Mouse (Mus musculus): ENCODE data around the gene Ap1g2.
A peak's percentile ranks its signal among the peaks of the same experiment; 100 is the strongest.

The Ap1g2 gene

DNA sequence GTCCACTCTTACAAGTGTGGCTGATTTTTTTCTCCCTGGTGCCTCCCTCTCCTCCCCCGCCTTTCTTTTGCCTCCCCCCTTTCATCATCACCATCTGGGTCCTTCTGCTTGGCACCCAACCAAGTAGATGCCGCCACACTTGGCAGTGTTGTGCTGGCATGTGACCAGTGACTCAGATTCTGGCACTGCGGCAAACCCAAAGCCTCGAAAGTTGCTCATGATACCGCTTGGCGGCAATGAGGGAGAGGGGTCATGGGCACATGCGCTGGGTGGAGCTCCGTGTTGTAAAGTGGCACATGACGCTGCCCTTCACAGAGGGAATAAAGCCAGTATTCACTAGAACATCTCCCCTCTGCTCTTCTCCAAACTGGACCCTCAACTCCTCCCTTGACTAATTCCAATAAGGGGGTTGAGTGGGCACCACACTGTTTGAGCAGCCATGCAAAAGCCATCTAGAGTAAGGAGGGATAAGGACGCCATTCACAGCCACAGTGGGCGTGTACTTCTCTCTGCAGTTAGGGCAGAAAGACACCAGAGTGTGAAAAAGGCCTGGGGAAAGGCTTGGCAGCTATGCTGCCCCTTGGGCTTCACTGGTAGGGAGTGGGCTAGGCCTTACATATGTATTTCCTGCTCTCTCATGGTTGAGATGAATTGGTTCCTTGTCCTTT is 51.1 kb downstream of the Ap1g2 start:
- DNase-seq (ENCODE audit: low read depth) = peak; percentile 98

- peak; percentile 28 for DNase-seq (ENCODE audit: low read depth)
Measured at GRCm38 (mm10) chr14:55054191-55054749, 52.1 kb downstream of the Ap1g2 start.

- DNase-seq (ENCODE audit: low read depth) = peak; percentile 21
Measured at GRCm38 (mm10) chr14:55053708-55054190, 52.6 kb downstream of the Ap1g2 start.

DNA sequence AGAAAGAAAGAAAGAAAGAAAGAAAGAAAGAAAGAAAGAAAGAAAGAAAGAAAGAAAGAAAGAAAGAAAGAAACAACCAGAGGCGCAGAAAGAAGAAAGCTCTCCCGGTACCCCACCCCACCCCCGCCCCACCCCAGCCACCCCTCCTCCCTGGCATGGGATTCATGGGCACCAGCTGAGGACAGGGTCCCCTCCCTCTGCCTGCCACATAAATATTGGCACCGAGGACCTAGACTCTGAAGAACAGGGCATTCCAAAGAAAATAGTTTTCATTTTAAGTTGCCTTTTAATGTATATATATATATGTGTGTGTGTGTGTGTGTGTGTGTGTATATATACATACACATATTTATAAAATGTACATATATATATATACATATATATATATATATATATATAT is 53.3 kb downstream of the Ap1g2 start:
- no peak for DNase-seq (ENCODE audit: low read depth)

DNA sequence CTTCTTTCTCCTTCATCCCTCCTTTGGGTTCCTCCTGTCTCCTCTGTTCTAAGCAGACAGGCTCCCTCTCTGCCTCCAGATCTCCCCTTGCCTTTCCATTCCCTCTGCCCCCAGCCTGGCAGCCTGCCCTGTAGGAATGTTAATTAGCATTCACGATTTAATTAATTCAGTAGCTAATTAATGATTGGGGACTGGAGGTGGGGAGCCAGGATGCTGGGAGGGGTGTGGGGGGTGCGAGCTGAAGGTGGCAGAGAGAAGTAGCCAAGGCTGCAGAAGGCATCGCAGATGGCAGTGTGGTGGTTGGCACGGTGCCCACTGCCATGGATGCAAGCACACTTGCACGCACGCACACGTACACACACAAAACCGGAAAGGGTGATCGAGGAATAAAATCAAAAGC is 53.9 kb downstream of the Ap1g2 start:
- peak; percentile 64 for DNase-seq (ENCODE audit: low read depth)

Measured in 416B (cell line).